Mouse (Mus musculus) hindbrain, embryonic 14.5 days (tissue): ENCODE results near the gene Olfml2a. TPM values are rescaled to one million over a fixed set of nuclear protein-coding genes. Genes with fewer than 3 reads are reported as not detected.

Experiments used
- ATAC-seq: fragments of 200-750 bp; cut with Nextera tagmentation; 2 replicates; pipeline ENCODE4 v1.8.0; 2017; ENCODE audit warnings: moderate number of reproducible peaks, mild to moderate bottlenecking, moderate TSS enrichment, moderate library complexity; ENCODE audit not compliant: low FRiP score
- DNase-seq: peaks from one replicate; pipeline ENCODE4 v3.0.0-alpha.2; 2015; ENCODE audit warnings: low spot score
- H3K27ac ChIP-seq: fragments of 300-500 bp; sonication (generic); 2 replicates; pipeline ENCODE4 v1.5.1; 2014; ENCODE audit warnings: mild to moderate bottlenecking, moderate library complexity
- H3K27me3 ChIP-seq: fragments of 300-500 bp; sonication (generic); 2 replicates; pipeline ENCODE4 v1.6.1; 2014; ENCODE audit warnings: mild to moderate bottlenecking, low read length, mixed read lengths; ENCODE audit not compliant: control insufficient read depth, insufficient read depth
- H3K36me3 ChIP-seq: fragments of 300-500 bp; sonication (generic); replicated peaks from 2 replicates; pipeline ENCODE4 v1.6.1; 2014; ENCODE audit not compliant: control insufficient read depth, insufficient read depth
- H3K4me1 ChIP-seq: fragments of 300-500 bp; sonication (generic); replicated peaks from 2 replicates; pipeline ENCODE4 v1.6.1; 2014; ENCODE audit warnings: antibody characterized with exemption, low read length, mixed read lengths; ENCODE audit not compliant: control insufficient read depth, insufficient read depth
- H3K4me2 ChIP-seq: fragments of 300-500 bp; sonication (generic); replicated peaks from 2 replicates; pipeline ENCODE4 v1.6.1; 2014; ENCODE audit warnings: mild to moderate bottlenecking, moderate library complexity
- H3K4me3 ChIP-seq: fragments of 300-500 bp; sonication (generic); replicated peaks from 2 replicates; pipeline ENCODE4 v1.5.1; 2014; ENCODE audit warnings: mild to moderate bottlenecking, low read length
- H3K9ac ChIP-seq: fragments of 300-500 bp; sonication (generic); 2 replicates; pipeline ENCODE4 v1.6.1; 2014
- H3K9me3 ChIP-seq: fragments of 300-500 bp; sonication (generic); 2 replicates; pipeline ENCODE4 v1.6.1; 2016; ENCODE audit warnings: low read length; ENCODE audit not compliant: control insufficient read depth
- WGBS: fragments of 180-500 bp; shearing (Covaris S2); extraction: QIAGEN DNeasy Blood & Tissue Kit; methylation state at CpG from one replicate; pipeline ENCODE4 v1.1.7; 2014; 5-methylcytosine and 5-hydroxymethylcytosine counted together
- polyA plus RNA-seq: library from polyadenylated mRNA; unstranded; fragments of >200 nt; fragmentation: Nextera tagmentation; extraction: Ambion mirVana; gene quantifications from 2 replicates; pipeline ENCODE4 v1.2.1, GENCODE M21; 2014

Gene Olfml2a
- polyA plus RNA-seq, 1 experiment from 2014 or later: 4.6 TPM

GRCm38 (mm10) chr2:38944460-38945161, 12.8 kb downstream of the Olfml2a start:
- 85% methylated on average over 3 of the region's 3 CpGs for WGBS

GRCm38 (mm10) chr2:38947566-38947965, 15.8 kb downstream of the Olfml2a start:
- Histone ChIP-seq H3K4me2 (no peak overlapping the region), H3K36me3 (no peaks in the 10 kb centered on the region), H3K9ac (no peak overlapping the region), H3K4me3 (no peak overlapping the region), H3K4me1 (0 out of 2 replicates have a peak, but pooled peaks cover 6% of the 10 kb centered on the region), H3K27me3 (no peaks in the 10 kb centered on the region), H3K9me3 (no peaks in the 10 kb centered on the region), H3K27ac (no peak overlapping the region)
- WGBS: 76% methylated on average over 7 of the region's 7 CpGs
- no peak for DNase-seq
- ATAC-seq: no peak

More at GRCm38 (mm10) chr2:38944460-38945161, 12.8 kb downstream of the Olfml2a start:
- H3K9ac ChIP-seq: no peak overlapping the region
- H3K4me1 ChIP-seq: no peaks in the 10 kb centered on the region
- H3K4me3 ChIP-seq: no peak overlapping the region
- H3K27ac ChIP-seq: no peak overlapping the region
- no peak for DNase-seq
- no peak for ATAC-seq
- H3K9me3 ChIP-seq: no peaks in the 10 kb centered on the region
- no peak overlapping the region for H3K4me2 ChIP-seq
- H3K36me3 ChIP-seq: no peaks in the 10 kb centered on the region
- H3K27me3 ChIP-seq: no peaks in the 10 kb centered on the region

- ATAC-seq (peak; percentile 79; the same call in 1 of the 2 replicates), DNase-seq (peak; percentile 63)
- H3K36me3 ChIP-seq: no peaks in the 10 kb centered on the region
- H3K27me3 ChIP-seq: no peaks in the 10 kb centered on the region
- no peak overlapping the region for H3K4me3 ChIP-seq
- no peaks in the 10 kb centered on the region for H3K9me3 ChIP-seq
- WGBS: 70% methylated on average over 7 of the region's 7 CpGs
- H3K27ac ChIP-seq: no peak overlapping the region
- H3K4me2 ChIP-seq: no peak overlapping the region
- H3K4me1 ChIP-seq: 0 out of 2 replicates have a peak, but pooled peaks cover 6% of the 10 kb centered on the region
- H3K9ac ChIP-seq: no peak overlapping the region
Measured at GRCm38 (mm10) chr2:38950281-38950719, 18.5 kb downstream of the Olfml2a start.

- no peak overlapping the region for H3K4me3 ChIP-seq
- H3K4me1 ChIP-seq: 0 out of 2 replicates have a peak, but pooled peaks cover 6% of the 10 kb centered on the region
- H3K27ac ChIP-seq: no peak overlapping the region
- ATAC-seq (no peak), DNase-seq (no peak)
- no peak overlapping the region for H3K9ac ChIP-seq
- 72% methylated on average over 5 of the region's 5 CpGs for WGBS
- no peak overlapping the region for H3K4me2 ChIP-seq
- no peaks in the 10 kb centered on the region for H3K27me3 ChIP-seq
- no peaks in the 10 kb centered on the region for H3K9me3 ChIP-seq
- H3K36me3 ChIP-seq: no peaks in the 10 kb centered on the region
Measured at GRCm38 (mm10) chr2:38953152-38953883, 21.5 kb downstream of the Olfml2a start.

GRCm38 (mm10) chr2:38956062-38956461, 24.3 kb downstream of the Olfml2a start:
- Histone ChIP-seq H3K4me3 (no peak overlapping the region), H3K27me3 (no peaks in the 10 kb centered on the region), H3K4me1 (no peaks in the 10 kb centered on the region), H3K4me2 (no peak overlapping the region), H3K27ac (no peak overlapping the region), H3K36me3 (no peaks in the 10 kb centered on the region), H3K9ac (no peak overlapping the region), H3K9me3 (no peaks in the 10 kb centered on the region)
- WGBS: 76% methylated on average over 2 of the region's 2 CpGs
- ATAC-seq: no peak
- DNase-seq: no peak

GRCm38 (mm10) chr2:38957671-38958223, 26.0 kb downstream of the Olfml2a start:
- ATAC-seq: no peak
- 87% methylated on average over 5 of the region's 5 CpGs for WGBS
- no peak overlapping the region for H3K4me2 ChIP-seq
- no peaks in the 10 kb centered on the region for H3K9me3 ChIP-seq
- no peaks in the 10 kb centered on the region for H3K27me3 ChIP-seq
- no peak for DNase-seq
- no peaks in the 10 kb centered on the region for H3K36me3 ChIP-seq
- H3K27ac ChIP-seq: no peak overlapping the region
- H3K9ac ChIP-seq: no peak overlapping the region
- no peak overlapping the region for H3K4me3 ChIP-seq
- no peaks in the 10 kb centered on the region for H3K4me1 ChIP-seq

GRCm38 (mm10) chr2:38964198-38964597, 32.4 kb downstream of the Olfml2a start:
- no peaks in the 10 kb centered on the region for H3K36me3 ChIP-seq
- H3K27ac ChIP-seq: no peak overlapping the region
- whole genome bisulfite sequencing: 27% methylated on average over 4 of the region's 4 CpGs
- no peak overlapping the region for H3K4me2 ChIP-seq
- no peak overlapping the region for H3K9ac ChIP-seq
- H3K4me3 ChIP-seq: no peak overlapping the region
- ATAC-seq (no peak), DNase-seq (no peak)
- H3K4me1 ChIP-seq: no peaks in the 10 kb centered on the region
- no peaks in the 10 kb centered on the region for H3K27me3 ChIP-seq
- H3K9me3 ChIP-seq: no peaks in the 10 kb centered on the region

GRCm38 (mm10) chr2:38969650-38970049, 37.9 kb downstream of the Olfml2a start:
- no peak overlapping the region for H3K4me3 ChIP-seq
- no peaks in the 10 kb centered on the region for H3K9me3 ChIP-seq
- no peaks in the 10 kb centered on the region for H3K27me3 ChIP-seq
- H3K27ac ChIP-seq: no peak overlapping the region
- ATAC-seq (no peak), DNase-seq (no peak)
- no peaks in the 10 kb centered on the region for H3K4me1 ChIP-seq
- H3K36me3 ChIP-seq: no peaks in the 10 kb centered on the region
- 96% methylated on average over 2 of the region's 2 CpGs for WGBS
- no peak overlapping the region for H3K4me2 ChIP-seq
- no peak overlapping the region for H3K9ac ChIP-seq

GRCm38 (mm10) chr2:38970057-38970456, 38.3 kb downstream of the Olfml2a start:
- H3K36me3 ChIP-seq: no peaks in the 10 kb centered on the region
- no peaks in the 10 kb centered on the region for H3K27me3 ChIP-seq
- no peak overlapping the region for H3K27ac ChIP-seq
- H3K4me2 ChIP-seq: no peak overlapping the region
- no peaks in the 10 kb centered on the region for H3K4me1 ChIP-seq
- H3K9ac ChIP-seq: no peak overlapping the region
- DNase-seq (no peak), ATAC-seq (no peak)
- H3K4me3 ChIP-seq: no peak overlapping the region
- 82% methylated on average over 5 of the region's 5 CpGs for WGBS
- no peaks in the 10 kb centered on the region for H3K9me3 ChIP-seq
